Mouse (Mus musculus) 3134 (cell line): ENCODE measurements around the gene Ppme1.

Experiments used
- DNase-seq: peaks from one replicate; pipeline ENCODE4 v3.0.0-alpha.2; 2011; ENCODE audit warnings: low spot score; ENCODE audit not compliant: insufficient read length; ENCODE audit errors: extremely low read depth

The Ppme1 gene

DNA sequence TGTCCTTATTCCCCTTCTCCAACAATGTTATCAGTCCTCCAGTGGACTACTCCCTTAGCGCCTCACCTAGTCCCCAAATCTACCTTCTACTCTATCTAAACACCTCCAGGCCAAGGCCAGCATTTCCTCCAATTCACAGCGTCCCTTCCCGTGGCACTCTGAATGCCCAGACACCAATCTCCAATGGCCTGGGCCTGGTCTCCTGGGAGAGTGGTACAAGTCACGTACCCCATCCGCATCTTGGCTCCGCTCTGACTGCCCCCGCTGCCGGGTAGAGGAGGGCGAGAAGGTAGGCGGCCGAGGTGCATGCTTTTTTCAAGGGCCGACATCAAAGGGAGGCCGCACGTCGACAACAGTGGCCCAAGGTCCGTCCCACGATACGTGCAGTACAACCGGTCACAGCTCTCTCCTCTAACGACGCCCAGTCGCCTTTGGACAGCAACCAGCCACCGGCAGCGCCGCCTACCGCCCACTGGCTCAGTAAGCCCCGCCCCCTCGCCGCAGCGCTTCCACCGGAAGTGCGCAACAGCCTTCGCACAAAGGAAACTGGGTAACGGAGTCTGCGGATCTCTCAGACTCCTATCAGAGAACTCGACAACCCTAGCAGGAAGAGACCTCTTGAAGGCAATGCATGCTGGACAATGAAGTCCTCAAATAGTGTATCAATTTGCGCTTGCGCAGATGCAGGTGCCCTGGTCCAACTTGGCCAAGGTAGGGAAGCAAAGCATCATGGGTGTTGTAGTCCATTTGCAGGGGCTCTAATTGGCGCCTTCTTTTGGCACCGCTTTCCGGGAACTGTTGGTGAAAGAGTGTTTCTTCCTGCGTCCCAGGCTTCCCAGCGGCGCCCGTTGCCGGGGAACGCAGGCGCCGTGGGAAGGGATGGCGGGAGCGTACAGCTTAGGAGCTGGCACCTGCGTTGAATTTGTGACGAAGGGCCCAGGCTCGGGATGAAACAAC is at the start of gene Ppme1, which contains the start of gene C2cd3:
Gene Ppme1 (minus strand): TSS at position 813 of the 957 bp plus-strand sequence.
Gene C2cd3 (plus strand): TSS at position 739 of the 957 bp plus-strand sequence.
- peak; percentile 100 for DNase-seq

DNA sequence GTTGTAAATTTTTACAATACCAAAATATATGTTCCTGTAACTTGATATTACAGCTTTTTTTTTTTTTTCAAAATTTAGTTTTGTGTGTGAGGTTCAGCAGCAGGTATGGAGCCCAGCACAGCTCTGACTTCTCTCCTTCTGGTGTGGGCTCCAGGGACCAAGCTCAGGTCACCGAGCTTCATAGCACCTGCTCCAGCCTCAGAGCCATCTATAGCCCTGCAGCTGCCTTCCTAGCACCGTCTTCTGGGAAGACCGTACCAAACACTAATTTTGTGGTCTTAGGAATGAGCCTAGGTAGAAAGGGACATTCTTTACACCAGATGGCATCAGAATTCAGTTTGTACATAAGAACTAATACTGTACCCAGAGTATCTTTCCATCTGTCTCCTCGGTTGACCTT is 36.6 kb upstream of the Ppme1 start:
- DNase-seq, result no peak

DNA sequence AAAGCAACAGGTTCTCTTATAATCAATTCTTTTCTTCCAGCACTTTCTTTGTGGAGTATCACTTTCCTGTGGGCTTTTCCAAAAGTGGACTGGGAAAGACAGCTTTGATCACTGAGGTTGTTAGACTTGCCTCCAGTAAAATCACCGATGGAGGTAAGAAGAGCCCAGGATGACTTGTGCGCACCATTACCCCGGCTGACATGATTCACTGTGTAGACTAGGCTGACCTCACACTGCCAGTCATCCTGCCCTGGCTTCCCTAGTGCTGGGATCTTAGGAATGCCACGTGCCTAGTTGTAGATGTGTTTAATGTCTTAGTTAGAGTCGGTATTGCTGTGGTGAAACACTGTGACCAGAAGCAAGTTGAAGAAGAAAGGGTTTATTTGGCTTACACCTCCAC is 35.6 kb upstream of the Ppme1 start:
- no peak for DNase-seq

DNA sequence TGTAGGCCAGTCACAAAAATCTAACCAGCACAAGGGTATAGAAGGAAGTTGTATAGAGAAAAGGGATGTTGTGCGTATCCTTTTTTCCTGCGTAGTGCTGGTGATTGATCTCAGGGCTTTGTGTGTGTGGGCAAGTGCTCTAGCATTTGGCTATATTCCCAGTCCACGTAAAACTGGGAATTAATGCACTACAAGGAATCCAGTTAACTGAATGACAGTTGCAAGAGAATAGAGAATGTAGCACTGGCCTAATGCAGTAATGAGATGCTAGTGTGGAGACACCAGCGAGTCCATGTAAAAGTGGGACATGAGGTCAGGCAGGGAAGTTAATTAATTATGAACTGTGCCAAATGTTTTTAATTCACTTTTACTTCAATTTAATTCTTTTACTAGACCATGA is 30.6 kb upstream of the Ppme1 start:
- no peak for DNase-seq

DNA sequence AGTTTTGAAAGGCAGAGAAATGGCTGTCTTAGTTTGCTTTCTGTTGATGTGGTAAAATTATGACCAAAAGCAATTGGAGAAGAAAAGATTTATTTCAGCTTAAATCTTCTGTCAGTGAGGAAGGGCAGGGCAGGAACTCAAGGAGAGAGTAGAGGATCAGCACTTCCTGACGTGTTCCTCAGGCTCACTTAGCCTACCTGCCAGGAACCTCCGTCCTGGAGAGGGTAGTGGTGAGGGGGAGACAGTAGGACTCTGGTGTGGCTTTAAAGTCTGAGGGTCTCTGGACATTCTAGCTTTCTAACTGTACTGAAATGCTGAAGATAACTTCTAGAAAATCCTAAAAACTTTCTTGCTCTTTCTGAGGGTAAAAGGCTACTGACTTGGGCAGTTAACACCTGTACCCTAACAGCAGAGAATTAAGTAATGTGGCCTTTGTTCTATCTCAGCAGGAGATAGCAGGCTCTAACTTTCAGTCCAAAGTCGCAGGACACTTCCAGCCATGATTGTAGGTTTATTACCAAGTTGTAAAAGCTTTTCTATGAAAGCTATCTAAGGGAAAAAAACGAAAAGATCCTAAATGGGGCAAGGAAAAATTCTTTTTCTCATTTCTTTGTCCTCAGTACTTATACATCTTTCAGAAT is 28.9 kb upstream of the Ppme1 start:
- DNase-seq, result no peak

DNA sequence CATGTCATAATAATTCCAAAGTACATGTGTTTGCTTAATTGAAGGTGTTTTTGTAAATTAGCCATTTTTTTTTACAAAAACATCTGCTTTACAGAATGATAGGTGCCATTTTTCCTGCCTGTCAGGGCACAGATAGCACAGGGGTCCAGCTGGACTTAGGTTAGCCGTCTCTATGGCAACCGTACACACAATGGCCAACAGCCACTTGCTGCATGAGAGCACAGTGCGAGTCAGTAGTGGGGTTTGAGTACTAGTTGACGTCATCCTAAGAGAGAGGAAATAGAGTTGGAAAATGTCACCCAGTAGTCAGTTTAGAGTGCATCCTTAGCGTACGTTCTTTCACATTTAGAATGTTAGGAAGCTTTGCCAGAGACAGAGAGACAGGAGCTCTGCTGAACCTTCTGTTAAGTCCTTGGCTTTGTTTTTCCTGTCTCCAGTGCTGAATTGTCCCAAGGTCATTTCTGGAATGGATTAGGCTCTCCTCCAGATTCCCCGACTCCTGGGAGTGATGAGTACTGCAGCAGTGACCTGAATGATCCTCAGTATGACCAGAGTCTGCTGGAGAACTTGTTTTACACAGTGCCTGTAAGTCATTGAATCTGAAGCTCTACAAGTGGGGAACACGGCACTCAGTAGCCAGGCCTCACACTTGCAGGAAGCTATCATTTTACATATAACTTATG is 27.3 kb upstream of the Ppme1 start:
- DNase-seq, result no peak

DNA sequence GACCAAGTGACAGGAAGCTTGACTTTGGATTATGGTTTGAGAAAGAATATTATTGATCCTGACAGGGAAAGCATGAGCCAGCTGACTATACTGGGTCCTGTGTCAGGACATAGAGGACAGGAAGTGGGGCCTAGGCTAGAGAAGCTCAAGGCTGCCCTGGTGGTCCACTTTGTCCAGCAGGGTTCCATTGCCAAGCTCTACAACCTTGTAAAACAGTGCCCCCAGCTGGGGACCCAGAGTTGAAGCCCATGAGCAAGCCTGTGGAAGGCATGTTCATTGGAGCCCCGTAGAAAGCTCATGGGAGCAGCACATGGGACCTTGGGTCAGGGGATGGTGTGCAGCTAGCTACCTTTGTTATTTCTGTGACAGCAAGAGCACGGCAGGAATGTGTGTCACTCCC is 20.2 kb upstream of the Ppme1 start:
- no peak for DNase-seq

DNA sequence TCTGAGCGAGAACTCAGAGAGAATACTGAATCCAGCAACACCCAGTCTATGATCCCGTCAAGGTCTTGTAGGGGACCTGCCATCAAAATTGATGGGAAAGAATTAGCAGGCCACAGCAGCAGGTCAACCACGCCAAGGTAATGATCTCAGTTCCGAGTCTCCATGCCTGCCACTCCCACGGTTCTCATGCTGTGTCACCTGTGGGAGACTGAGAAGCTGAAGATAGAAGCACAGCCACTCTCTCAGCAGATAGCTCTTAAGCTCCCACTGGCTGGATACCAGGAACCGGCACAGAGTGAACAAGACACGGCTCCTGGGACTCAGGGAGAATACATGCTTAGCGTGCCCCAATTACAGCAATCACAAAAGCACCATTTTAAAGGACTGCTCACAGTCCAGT is 18.1 kb upstream of the Ppme1 start:
- no peak for DNase-seq

DNA sequence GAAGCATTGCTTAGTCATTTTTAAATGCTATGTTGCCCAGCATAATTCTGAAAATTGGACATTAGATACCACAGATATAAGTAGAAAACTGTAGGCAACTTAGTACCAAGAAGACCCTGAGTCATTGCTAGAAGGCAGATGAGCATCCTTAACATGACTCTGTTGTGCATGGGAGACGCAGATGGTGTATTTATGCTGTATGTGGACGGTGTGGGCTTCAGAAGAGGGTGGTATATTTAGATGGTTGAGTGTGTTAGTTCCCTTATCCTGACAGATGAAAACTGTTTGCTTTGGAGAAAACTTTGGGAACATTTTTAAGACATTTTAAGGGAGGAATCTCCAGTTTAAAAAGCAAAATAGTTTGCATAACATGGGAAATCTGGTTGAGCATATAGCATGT is 16.1 kb upstream of the Ppme1 start:
- no peak for DNase-seq

DNA sequence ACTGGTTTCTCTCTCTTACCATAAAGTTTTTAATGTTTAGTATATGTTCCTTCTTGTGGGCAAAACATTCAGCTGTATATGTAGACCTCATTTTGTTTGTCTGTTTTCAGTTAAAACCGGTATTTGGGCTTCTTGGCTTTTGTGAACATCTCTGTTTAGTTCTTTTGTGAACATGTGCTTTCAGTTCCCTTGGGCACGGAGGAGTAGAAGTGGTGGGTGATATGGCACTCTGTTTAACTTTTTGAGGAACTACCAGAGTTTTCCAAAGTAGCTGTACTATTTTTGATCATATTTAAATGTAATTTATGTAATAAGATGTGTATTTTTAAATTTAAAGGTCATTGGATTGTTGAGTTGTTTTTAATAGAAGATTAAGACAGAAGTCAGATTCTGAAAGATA is 11.1 kb upstream of the Ppme1 start:
- DNase-seq, result no peak

DNA sequence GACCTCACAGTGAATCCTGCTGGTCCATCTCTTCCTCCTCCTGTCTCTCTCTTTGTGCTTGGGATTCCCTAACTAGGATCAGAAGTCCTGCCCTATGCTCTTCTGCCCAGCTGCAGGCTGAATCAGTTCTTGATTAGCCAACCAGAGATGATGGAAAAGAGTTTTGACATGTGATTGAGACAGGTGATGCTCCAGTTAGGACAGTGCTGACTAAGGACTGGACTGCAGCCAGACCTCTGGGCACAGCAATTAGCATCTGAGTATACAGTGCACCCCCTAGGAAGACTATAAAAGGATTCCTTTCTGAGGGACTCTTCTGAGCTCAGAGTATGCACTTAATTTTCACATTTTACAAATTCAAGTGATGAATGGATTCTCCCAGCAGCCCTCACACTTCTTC is 9.1 kb upstream of the Ppme1 start:
- DNase-seq, result no peak

DNA sequence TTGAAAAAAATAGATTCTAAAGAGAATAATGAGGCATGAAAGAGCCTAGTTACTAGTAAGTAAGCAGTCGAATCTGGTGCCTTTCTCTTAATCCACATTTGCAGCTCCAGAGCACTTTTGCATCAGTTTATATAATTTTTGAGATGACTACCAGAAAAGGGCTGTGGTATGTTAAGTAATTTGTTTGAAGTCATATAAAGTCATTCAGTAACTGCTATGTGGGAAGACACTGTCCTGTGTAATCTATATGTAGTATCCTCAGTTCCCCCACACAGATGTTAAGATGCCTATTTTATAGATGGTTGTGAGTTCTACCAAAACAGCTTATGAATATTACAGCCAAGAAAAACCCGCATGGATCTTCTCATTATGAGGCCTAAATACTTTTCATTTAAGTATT is 6.2 kb upstream of the Ppme1 start:
- no peak for DNase-seq

DNA sequence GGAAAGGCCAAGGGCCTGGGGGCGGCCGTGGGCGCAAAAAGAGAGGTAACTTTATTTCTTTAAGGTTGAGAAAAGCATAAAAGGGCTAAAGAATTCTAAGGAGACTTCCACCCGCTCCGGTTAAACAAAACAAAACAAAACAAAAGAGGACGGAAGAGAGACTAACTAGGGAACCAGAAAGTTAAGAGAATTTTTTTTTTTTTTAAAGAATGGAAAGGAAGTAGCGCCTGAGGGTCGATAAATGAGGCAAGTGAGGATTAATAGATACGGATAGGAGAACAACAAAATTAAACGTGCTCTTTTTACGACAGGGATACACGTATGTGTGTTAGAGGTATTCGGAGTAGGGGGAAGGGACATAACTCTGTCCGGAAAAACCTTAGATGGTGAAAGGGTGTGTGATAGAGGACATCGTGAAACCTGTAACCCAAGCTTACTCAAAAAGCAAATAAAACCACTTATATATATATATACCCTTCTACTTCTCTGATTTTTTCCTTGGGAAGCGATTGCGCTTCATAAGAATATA is 409 bp upstream of the Ppme1 start:
- no peak for DNase-seq

DNA sequence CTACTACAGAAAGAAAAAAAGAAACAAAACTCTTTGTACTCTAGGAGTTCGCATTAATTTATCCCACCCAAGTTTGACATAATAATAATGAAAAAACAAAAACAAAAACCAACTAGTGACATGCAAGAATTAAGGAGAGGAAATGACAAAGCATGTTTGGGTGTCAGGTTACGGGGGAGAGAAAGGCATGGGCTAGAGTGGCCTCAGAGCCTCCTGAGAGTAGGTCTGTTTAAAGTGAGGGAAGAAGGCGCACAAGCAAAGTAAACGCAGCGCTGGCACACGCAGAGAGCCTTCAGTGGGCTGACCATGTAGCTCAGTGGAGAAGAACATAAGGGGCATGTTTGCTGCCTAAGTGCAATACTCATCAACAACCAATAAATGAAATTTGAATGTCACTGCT is 7.2 kb downstream of the Ppme1 start:
- DNase-seq, result no peak

DNA sequence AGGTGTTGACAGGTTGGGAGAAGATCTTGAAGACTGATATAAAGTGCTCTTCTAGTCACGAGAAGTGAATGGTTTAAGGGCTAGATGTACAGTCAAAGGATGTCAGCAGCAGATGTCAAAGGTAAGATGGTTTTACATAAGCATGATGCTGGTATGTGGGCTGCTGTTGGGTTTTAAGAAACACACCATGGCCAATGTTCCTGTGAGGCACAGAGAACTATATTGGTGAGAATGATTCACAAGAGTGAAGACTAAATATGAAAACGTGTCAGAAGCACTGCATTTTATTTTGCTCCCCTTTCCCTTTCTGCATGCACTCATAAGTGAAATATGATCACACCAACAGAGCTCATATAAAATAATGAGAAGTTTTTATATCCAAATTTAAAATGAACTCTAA is 8.9 kb downstream of the Ppme1 start:
- no peak for DNase-seq

DNA sequence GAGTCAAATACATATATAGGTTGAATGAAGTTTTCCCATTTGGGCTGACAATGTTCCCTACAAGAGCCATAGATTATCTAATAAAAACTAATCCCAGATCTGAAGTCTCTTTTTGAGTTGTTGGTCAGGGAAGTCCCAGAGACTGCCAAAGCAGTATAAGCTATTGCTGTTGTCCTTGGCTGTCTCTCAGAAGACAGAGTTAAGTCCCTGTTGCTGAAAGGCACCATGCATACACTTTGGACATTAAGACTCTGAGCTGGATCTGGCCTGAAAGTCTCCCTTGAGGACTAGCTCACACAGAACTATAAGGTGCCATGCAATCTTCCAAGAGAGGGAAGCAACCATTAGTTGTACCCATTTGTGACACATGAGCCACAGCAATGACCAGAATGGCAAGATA is 14.3 kb downstream of the Ppme1 start:
- no peak for DNase-seq

DNA sequence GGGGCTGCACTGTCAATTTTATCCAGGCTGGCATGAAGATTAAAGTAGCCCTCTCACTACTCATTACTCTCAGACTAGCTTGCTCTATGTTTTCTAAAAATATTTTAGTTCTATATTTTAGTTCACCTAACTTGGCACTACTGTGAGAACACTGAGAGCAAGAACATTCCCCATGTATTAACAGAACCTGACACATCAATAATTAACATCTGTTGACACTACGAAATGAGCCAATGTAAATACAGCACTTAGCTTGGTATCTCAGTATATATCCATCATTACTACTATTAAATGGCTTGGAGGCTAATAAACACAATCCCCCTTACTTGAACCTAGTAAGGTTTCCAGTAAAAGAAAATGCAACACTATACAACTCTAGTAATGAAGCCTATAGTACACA is 15.3 kb downstream of the Ppme1 start:
- DNase-seq, result no peak

DNA sequence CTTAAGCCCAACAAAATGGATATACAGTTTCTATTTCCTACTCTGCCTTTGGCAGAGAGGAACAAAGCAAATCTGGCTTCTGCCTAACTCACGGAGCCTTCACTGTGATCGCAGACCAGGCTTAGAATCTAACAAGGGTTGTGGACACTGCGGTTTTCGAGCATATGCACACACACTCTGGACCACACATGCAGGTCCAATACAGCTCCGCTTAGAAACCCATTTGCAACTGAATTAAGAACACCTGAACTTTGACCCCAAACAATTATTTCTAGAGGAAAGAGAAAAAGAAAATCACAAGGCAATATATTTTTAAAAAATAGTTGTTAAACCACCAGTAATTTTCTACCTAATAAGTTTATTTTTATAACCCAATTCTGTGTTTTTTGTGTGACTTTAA is 15.8 kb downstream of the Ppme1 start:
- DNase-seq, result no peak

DNA sequence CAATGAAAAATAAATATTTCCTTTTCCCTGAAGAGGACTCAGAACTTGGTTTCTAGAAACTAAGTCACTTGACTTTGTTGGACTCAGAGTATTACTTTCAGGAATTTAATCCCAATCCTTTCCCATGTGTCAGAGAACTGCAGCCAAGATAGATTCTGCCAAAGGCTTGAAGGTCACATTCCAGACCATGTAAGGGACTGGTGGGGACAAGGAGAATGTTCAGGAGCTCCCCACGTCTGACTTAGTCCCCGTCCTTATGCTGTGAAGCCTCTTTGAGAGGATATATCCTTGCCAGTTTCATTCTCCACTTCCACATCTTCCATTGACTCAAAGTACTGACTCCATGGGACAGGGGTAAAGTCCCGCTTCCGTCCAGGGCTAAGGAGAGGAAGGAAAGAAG is 17.1 kb downstream of the Ppme1 start:
- DNase-seq, result no peak

DNA sequence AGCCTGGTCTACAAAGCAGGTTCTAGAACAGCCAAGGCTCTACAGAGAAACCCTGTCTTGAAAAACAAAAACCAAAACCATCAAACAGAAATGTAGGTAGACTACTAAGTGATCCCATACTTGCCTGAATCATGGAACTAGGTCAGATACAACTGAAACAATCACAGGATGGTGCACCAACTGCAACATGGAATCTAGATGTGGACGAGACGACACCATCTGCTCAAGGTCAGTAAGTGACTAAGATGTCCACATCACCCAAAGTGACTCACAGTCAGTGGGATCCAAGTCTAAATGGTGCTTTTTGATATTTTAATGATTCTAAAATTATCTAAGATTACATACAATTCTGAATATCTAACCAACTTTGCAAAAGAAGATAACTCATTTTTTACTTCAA is 36.2 kb downstream of the Ppme1 start:
- DNase-seq, result no peak

DNA sequence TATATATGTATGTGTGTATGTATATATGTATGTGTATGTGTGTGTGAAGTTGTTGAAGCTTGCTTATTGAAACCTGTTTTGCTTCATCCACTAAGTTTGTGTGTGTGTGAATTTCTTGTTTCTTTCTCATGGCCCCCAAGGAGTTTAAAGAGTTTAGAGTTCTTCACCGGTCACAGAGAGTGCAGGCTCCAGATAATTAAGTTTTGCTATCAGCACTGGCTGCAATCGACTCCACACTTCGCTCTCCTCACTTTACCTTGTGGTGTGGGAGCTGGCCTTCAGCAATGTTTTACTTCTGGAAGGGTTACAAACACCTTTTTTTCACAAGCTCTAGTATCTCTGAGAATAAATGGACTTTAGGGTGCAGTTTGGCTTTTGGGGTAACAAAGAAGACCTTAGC is 40.8 kb downstream of the Ppme1 start:
- DNase-seq, result no peak
